Mouse (Mus musculus) lung, embryonic 14.5 days (tissue): ENCODE measurements at regions not wholly inside any gene's neighbourhood (a gene's known extent, or its start where the extent isn't known, plus 50 kb on each side); places are given as distances from the start of the nearest gene placed in this dataset.

Experiments
- ATAC-seq: fragments of 200-750 bp; cut with Nextera tagmentation; 2 replicates; pipeline ENCODE4 v1.8.0; 2017; ENCODE audit warnings: mild to moderate bottlenecking, moderate TSS enrichment, moderate library complexity; ENCODE audit not compliant: insufficient read depth
- DNase-seq: peaks from one replicate; pipeline ENCODE4 v3.0.0-alpha.2; 2015
- H3K27ac ChIP-seq: fragments of 300-500 bp; sonication (generic); 2 replicates; pipeline ENCODE4 v1.5.1; 2014; ENCODE audit warnings: low read depth, mild to moderate bottlenecking, moderate library complexity
- H3K27me3 ChIP-seq: fragments of 300-500 bp; sonication (generic); 2 replicates; pipeline ENCODE4 v1.6.1; 2014; ENCODE audit warnings: low read length, control low read depth; ENCODE audit not compliant: insufficient read depth
- H3K36me3 ChIP-seq: fragments of 300-500 bp; sonication (generic); 2 replicates; pipeline ENCODE4 v1.6.1; 2014; ENCODE audit warnings: control low read depth; ENCODE audit not compliant: insufficient read depth
- H3K4me1 ChIP-seq: fragments of 300-500 bp; sonication (generic); 2 replicates; pipeline ENCODE4 v1.6.1; 2014; ENCODE audit warnings: antibody characterized with exemption, control low read depth; ENCODE audit not compliant: insufficient read depth
- H3K4me2 ChIP-seq: fragments of 300-500 bp; sonication (generic); 2 replicates; pipeline ENCODE4 v1.6.1; 2014; ENCODE audit warnings: mild to moderate bottlenecking
- H3K4me3 ChIP-seq: fragments of 300-500 bp; sonication (generic); 2 replicates; pipeline ENCODE4 v1.5.1; 2014; ENCODE audit warnings: low read depth, low read length
- H3K9ac ChIP-seq: fragments of 300-500 bp; sonication (generic); 2 replicates; pipeline ENCODE4 v1.6.1; 2014
- H3K9me3 ChIP-seq: fragments of 300-500 bp; sonication (generic); 2 replicates; pipeline ENCODE4 v1.6.1; 2016; ENCODE audit warnings: low read depth, low read length, control low read depth
- CTCF ChIP-seq: IDR thresholded peaks from 2 replicates; pipeline ENCODE4 v1.5.1; 2016; ENCODE audit warnings: antibody characterized with exemption, low read depth
- WGBS: fragments of 180-500 bp; shearing (Covaris S2); extraction: QIAGEN DNeasy Blood & Tissue Kit; methylation state at CpG from one replicate; pipeline ENCODE4 v1.1.7; 2014; 5-methylcytosine and 5-hydroxymethylcytosine counted together

GRCm38 (mm10) chr12:110041782-110042181 lies 237.1 kb upstream of the Dio3 start:
- ATAC-seq (no peak), DNase-seq (no peak)
- whole genome bisulfite sequencing: 45% methylated on average over 3 of the region's 3 CpGs

GRCm38 (mm10) chr12:110044266-110044665 lies 234.6 kb upstream of the Dio3 start:
- TF ChIP-seq CTCF: no peak

More at GRCm38 (mm10) chr12:110041782-110042181, 237.1 kb upstream of the Dio3 start:
- Histone ChIP-seq H3K36me3 (no peaks in the 10 kb centered on the region), H3K4me1 (no peaks in the 10 kb centered on the region), H3K4me2 (no peak overlapping the region), H3K9me3 (no peaks in the 10 kb centered on the region), H3K4me3 (no peak overlapping the region), H3K27me3 (no peaks in the 10 kb centered on the region), H3K27ac (no peak overlapping the region), H3K9ac (no peak overlapping the region)
- TF ChIP-seq CTCF: no peak

GRCm38 (mm10) chr12:110044721-110045120 lies 234.1 kb upstream of the Dio3 start:
- no peak overlapping the region for H3K4me3 ChIP-seq
- no peaks in the 10 kb centered on the region for H3K9me3 ChIP-seq
- no peaks in the 10 kb centered on the region for H3K36me3 ChIP-seq
- no peak overlapping the region for H3K4me2 ChIP-seq
- H3K9ac ChIP-seq: no peak overlapping the region
- no peak overlapping the region for H3K27ac ChIP-seq
- WGBS: 73% methylated on average over 5 of the region's 5 CpGs
- no peak for TF ChIP-seq CTCF
- no peaks in the 10 kb centered on the region for H3K4me1 ChIP-seq
- H3K27me3 ChIP-seq: no peaks in the 10 kb centered on the region
- ATAC-seq: no peak
- DNase-seq: no peak

More at GRCm38 (mm10) chr12:110044266-110044665, 234.6 kb upstream of the Dio3 start:
- no peaks in the 10 kb centered on the region for H3K4me1 ChIP-seq
- H3K9me3 ChIP-seq: no peaks in the 10 kb centered on the region
- H3K4me2 ChIP-seq: no peak overlapping the region
- ATAC-seq (no peak), DNase-seq (no peak)
- H3K27ac ChIP-seq: no peak overlapping the region
- no peaks in the 10 kb centered on the region for H3K36me3 ChIP-seq
- 63% methylated on average over 5 of the region's 5 CpGs for WGBS
- no peaks in the 10 kb centered on the region for H3K27me3 ChIP-seq
- H3K4me3 ChIP-seq: no peak overlapping the region
- no peak overlapping the region for H3K9ac ChIP-seq

- H3K4me1 ChIP-seq: no peaks in the 10 kb centered on the region
- H3K4me2 ChIP-seq: no peak overlapping the region
- no peak for ATAC-seq
- no peaks in the 10 kb centered on the region for H3K9me3 ChIP-seq
- H3K36me3 ChIP-seq: no peaks in the 10 kb centered on the region
- DNase-seq: no peak
- no peaks in the 10 kb centered on the region for H3K27me3 ChIP-seq
- H3K27ac ChIP-seq: no peak overlapping the region
- no peak overlapping the region for H3K9ac ChIP-seq
- H3K4me3 ChIP-seq: no peak overlapping the region
- TF ChIP-seq CTCF: no peak
- 59% methylated on average over 17 of the region's 17 CpGs for WGBS
Measured at GRCm38 (mm10) chr12:110045770-110046330, 233.0 kb upstream of the Dio3 start.

- H3K4me3 ChIP-seq: no peak overlapping the region
- no peaks in the 10 kb centered on the region for H3K27me3 ChIP-seq
- no peaks in the 10 kb centered on the region for H3K36me3 ChIP-seq
- TF ChIP-seq CTCF: no peak
- H3K27ac ChIP-seq: no peak overlapping the region
- no peak overlapping the region for H3K9ac ChIP-seq
- 84% methylated on average over 9 of the region's 9 CpGs for WGBS
- DNase-seq (no peak), ATAC-seq (no peak)
- no peaks in the 10 kb centered on the region for H3K4me1 ChIP-seq
- H3K9me3 ChIP-seq: no peaks in the 10 kb centered on the region
- H3K4me2 ChIP-seq: no peak overlapping the region
Measured at GRCm38 (mm10) chr12:110046613-110047012, 232.3 kb upstream of the Dio3 start.

- ATAC-seq (no peak), DNase-seq (peak; percentile 69)
- H3K4me3 ChIP-seq: no peak overlapping the region
- no peaks in the 10 kb centered on the region for H3K36me3 ChIP-seq
- peak overlapping the region; percentile 39 for H3K4me2 ChIP-seq
- no peaks in the 10 kb centered on the region for H3K9me3 ChIP-seq
- H3K9ac ChIP-seq: no peak overlapping the region
- TF ChIP-seq CTCF: no peak
- no peaks in the 10 kb centered on the region for H3K27me3 ChIP-seq
- 37% methylated on average over 16 of the region's 16 CpGs for WGBS
- peak overlapping the region; percentile 34; the same call in 1 of the 2 replicates for H3K27ac ChIP-seq
- no peaks in the 10 kb centered on the region for H3K4me1 ChIP-seq
Measured at GRCm38 (mm10) chr12:110047466-110048250, 231.2 kb upstream of the Dio3 start.

GRCm38 (mm10) chr12:110049154-110049736 lies 229.6 kb upstream of the Dio3 start:
- no peaks in the 10 kb centered on the region for H3K27me3 ChIP-seq
- 75% methylated on average over 10 of the region's 10 CpGs for WGBS
- H3K9ac ChIP-seq: no peak overlapping the region
- no peaks in the 10 kb centered on the region for H3K36me3 ChIP-seq
- no peak overlapping the region for H3K4me2 ChIP-seq
- no peak overlapping the region for H3K4me3 ChIP-seq
- TF ChIP-seq CTCF: no peak
- no peak overlapping the region for H3K27ac ChIP-seq
- ATAC-seq (no peak; the same call in 1 of the 2 replicates), DNase-seq (peak; percentile 39)
- no peaks in the 10 kb centered on the region for H3K9me3 ChIP-seq
- no peaks in the 10 kb centered on the region for H3K4me1 ChIP-seq
